Mouse (Mus musculus) kidney, adult 18-20 months (tissue): ENCODE data around the gene Csrnp2.

Experiments
- DNase-seq: peaks from one replicate; pipeline ENCODE4 v3.0.0; 2021

The Csrnp2 gene

DNA sequence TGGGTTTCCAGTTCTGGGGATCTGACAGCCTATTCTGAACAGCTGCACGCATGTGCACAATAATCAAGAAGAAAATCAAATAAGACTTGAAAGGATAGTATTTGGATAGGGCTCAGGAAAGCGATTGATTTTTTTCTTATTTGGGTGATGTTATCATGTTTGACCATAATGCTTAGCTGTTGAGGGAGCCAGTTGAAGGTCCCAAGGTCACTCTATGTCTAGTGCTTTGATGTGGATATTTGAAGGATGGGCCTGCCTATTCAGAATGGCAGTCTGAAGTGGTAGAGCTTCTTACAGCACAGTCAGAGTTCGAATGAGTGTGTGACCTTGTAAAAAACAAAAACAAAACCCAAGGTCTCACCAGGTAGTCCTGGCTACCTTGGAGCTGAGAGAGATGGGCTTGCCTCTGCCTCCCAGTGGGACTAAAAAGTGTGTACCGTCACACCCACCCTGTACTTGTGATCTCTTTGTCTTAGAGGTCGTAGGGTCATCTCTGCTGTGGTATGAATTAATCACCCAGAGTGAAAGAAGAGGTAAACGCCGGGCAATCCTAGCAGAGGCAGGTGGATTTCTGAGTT, 21.3 kb downstream of the Csrnp2 start:
- DNase-seq, result no peak

DNA sequence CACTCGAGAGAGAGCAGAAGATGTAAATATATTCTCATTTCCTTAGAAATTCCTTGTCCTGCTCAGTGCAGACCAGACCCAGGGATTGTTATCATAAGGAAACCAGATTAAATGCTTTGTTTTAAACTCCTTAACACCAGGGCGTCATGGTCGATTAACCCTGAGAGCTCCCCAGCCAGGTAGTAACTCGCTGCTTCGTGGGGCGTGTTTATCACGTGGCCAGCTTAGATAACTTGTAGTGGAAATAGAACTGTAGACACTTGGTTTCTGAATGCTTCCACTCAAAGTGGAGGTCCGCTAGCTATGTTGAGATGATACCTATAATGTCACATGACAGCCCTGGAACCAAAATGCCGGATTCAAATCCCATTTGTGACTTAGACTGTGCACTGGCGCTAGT, 25.3 kb downstream of the Csrnp2 start:
- peak; percentile 44 for DNase-seq

DNA sequence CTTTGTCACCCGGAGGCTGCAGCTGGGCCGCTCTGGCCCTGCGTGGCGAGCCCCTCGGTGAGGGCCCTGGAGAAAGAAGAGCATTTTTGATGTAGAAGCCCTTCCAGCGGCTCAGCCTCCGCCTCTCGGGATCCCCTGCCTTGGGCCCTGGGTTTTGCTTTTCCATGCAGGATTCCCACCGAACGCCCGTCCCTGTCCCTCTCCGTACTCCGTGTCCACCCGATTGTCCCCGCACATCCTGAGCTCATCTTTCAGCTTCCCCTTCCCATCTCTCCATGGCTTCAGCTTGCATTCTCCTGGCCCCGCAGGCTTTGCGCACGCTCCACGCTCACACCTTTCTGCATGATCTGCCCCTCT, 26.1 kb downstream of the Csrnp2 start:
- no peak for DNase-seq

DNA sequence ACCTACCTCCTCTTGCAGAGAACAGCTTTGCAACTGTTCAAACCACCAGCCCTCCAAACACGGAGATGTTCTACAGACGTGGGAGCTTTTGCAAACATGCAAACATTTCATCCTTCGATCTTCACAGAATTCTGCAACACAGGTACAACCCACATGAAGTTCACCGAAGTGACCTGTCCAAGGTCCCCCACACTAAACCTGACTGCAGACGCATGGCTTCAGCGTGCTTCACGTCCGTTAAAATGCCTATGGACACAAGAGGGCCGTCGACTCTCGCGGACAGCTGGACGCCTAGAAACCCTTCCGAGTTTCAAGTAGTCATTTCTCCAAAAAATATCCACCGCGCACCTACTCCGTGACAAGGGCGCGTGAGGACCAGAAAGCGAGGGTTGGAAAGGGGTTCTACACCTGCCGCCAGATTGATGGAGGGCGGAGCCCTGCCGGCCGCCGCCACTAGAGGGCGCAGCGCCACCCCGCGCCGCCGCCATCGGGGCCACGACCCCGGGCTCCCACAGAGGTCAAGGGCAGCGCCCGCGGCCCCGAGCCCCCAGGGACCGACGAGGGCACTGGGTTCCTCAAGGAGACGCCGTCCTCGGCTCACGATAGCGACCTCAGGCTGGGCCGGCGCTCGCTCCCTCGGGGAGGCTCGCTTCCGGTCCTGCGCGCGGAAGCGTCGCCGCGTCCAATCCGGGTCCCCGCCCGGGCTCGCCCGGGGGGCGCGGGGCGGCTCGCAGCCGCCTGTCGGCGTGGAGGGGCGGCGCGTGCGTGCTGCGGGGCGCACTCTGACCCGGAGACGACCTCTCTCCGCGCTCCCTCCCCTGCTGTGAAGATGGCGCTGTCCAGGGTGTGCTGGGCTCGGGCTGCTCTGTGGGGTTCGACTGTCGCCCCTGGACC, 26.7 kb downstream of the Csrnp2 start, which contains the start of gene Letmd1:
Letmd1 (plus strand) TSS at position 729 of the 894 bp plus-strand sequence.
- peak; percentile 89 for DNase-seq

DNA sequence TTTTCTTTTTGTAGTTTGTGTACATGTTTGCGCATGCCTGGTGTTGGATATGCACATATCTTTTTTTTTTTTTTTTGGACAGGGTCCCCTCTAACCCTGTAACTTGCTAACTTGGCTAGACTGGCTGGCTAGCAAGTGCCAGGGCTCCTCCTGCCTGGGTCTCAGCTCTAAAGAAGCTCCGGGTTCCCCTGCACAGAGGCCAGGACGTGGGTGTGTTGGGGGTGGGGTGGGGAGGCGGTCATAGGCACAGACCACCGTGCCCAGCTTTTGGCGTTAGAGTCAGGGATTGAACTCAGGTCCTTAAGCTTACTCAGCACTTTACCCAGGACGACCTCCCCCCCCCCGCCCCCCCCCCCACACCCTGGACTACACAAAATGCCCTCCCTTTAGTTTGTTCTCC, 27.6 kb downstream of the Csrnp2 start:
- DNase-seq, result no peak

DNA sequence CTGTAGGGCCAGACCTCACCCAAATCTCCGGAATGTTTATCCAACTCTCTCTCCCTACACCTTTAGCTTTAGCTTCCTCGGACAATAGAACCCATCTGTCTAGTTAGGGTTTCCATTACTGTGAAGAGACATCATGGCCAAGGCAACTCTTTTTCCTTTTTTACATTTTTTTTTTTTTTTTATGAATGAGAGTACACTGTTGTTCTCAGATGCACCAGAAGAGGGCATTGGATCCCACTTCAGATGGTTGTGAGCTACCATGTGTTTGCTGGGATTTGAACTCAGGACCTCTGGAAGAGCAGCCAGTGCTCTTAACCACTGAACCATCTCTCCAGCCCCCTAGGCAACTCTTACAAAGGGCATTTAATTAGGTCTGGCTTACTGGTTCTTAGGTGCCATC, 29.9 kb downstream of the Csrnp2 start:
- no peak for DNase-seq

DNA sequence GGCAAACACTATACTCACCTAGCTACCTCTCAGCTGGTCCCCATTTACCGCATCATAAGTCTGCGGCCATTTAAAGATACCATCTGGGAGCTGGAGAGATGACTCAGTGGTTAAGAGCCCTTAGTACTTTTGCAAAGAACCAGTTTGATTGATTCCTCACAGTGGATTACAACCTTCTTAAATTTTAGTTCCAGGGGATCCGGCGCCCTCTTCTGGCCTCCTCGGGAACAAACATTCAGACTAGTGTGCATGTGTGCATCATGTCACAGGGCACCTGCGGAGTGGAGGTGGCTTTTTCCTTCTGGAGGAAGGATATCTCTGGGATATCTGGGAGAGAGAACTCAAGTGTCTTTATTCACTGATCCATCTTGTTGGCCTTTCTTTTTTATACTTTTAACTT, 31.6 kb downstream of the Csrnp2 start:
- peak; percentile 85 for DNase-seq

DNA sequence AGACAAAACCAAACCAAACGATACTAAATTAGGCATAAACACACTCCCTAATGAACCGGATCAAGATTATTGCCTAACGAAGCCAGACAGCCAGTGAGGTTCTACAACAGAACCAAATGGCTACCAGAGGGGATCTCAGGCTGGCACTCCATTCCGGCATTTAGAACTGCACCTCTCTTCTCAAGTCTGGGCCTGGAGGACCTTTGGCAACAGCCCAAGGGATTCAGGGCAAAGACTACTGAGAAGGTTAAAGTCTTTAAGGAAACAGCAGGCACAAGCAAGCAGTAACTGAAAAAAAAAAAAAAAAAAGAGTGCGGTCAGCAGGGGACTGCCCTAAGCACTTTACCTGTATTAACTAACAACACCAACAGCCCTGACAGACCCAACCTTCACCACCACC, 33.2 kb downstream of the Csrnp2 start:
- DNase-seq, result peak; percentile 71

DNA sequence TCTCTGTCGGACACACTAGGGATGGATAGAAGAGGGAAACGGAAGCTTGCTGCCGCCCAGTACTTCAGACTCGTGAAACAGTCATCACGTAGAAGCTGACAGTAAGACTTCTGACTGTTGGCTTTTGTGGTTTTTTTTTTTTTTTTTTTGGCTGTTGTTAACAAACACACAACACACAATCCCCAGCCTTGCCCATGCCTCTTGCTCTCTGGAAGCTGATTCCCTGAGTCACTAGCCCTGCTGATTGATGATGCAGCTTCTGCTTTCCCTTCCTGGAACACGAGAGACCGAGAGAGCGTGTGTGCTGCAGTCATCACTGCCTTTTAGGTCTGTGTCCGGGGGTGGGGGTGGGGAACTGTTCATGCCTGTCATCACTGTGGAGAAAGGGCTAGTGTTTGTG, 33.6 kb downstream of the Csrnp2 start:
- DNase-seq, result no peak

DNA sequence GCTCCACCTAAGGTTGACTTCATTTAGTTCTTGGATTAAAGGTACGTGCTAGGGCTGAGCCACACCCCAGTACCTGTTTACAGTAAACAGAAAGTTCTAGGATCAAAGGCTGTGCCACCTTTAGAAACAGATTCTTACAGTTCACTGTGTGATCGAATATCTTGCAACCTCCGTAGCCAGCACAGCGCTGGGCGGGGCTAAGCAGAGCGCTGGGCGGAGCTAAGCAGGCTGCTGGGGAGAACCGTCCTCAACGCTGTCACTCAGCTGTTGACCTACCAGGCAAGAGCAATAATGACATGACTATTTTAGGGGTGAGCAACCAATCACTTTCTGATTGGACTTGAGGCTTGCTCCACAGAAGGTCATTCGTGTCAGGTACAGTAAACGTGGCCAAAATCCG, 34.3 kb downstream of the Csrnp2 start:
- DNase-seq, result peak; percentile 62

DNA sequence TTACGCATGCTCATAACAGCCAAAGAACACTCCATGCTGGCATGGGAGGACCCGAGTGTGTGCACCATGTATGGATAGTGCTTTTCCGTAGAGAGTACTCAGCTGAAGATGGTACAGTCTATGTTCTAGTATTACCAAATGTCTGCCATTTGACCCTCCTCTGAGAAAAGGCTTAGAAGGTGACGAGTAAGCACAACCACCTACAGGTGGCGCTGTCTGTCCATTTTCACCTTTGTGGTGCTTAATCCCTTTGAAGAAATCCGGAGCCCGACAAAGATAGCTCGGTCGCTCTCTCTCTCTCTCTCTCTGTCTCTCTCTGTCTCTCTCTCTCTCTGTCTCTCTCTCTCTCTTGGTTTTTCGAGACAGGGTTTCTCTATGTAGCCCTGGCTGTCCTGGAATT, 37.2 kb downstream of the Csrnp2 start:
- DNase-seq, result peak; percentile 74

DNA sequence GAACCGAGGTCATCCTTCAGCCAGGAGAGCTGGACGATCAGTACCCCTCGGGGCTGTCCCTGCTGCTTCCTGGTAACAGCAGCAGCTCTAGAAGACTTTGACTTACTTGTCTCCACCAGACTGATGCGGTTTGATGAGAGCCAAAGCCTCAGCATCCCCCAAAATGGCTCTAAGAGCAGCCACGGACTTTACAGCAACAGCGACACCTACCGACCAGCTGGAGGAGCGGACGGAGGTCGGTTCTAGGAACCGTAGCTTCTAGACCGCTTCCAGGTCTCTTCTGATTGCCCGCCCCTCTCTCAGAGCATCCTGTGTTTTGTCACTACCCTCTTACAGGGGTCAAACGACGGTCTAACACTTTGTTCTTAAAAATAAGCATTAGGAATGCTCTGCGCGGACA, 37.9 kb downstream of the Csrnp2 start:
- peak; percentile 71 for DNase-seq

DNA sequence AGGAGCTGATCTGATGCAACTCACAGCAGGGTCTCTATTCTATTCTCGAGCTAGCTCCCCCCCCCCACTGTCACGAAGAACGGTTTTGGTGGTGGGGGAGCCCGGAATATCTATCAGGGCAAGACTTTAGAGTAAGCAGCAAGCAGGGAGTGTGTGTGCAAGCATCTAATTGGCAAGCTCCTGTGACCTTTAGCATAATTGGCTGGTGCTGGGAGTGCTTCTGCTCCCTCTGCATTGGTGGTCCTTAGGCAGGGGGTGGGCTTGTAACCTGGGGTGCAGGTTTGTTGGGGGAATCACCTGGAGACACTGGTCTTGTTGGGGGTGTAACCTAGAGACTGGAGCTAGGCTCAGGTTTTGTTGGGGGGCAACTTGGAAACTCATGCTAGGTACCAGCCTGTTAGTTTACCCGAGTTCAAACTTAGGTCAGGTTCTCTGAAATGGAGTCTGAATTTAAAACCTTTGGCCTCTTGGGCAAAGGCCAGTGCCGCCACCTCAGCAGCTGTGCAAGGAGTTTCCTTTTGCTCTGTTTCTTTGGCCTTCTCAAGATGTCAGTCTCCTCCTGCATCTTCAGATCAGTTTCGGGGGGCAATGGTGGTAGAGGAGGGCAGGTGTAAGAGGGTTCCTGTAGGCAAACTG, 38.8 kb downstream of the Csrnp2 start:
- DNase-seq, result peak; percentile 78

DNA sequence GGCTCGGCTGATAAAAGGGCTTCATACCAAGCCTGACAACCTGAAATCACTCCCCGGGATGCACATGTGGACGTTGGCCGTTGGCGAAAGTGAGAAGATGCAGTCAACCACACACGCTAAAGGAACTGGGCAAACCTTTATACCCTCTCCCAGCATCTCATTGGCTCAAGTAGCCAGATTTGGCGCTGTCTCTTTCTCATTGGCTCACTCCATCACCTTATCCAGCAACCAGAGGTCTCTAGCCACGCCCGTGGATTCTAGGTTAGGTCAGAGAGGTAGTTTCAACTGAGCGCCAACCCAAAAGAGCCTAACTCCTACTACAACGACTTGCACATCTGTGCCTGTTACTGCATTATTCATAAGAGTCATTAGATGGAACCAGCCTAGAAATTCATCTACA, 42.8 kb downstream of the Csrnp2 start:
- no peak for DNase-seq

DNA sequence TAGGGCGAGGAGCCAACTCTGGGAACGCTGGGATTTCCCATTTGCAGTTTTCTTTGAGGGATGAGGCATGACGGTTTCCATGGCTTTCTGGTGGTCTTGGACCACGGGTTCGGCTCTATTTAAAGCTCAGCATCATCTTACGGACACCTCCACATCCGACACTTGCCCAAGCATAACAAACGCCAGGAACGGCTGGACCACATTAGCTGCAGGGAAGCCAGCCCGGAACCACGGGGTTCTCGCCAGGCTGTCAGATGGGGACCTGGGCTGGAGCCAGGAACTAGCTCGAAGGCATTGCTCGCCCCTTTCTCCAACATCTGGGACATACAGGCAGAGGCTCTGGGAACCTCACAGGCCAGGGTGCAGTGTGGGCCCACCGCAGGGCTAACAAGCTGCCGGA, 44.0 kb downstream of the Csrnp2 start:
- peak; percentile 36 for DNase-seq

DNA sequence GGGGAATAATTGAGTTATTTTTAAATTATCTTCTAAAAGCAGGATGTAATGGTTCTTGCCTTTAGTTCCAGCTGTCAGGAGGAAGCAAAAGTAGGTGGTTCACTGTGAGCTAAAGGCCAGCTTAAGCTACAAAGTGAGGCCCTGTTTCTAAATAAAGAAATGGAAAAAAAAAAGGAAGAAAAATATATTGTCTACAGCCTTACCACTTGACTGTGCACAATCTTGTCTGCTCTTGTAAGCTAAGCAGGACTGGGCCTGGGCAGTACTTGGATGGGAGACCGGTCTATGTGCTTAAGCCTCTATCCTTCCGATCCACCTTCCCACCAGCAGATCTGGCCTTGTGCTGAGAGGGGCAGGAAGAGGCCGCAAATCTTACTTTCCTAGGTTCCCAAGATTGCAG, 45.8 kb downstream of the Csrnp2 start:
- no peak for DNase-seq

DNA sequence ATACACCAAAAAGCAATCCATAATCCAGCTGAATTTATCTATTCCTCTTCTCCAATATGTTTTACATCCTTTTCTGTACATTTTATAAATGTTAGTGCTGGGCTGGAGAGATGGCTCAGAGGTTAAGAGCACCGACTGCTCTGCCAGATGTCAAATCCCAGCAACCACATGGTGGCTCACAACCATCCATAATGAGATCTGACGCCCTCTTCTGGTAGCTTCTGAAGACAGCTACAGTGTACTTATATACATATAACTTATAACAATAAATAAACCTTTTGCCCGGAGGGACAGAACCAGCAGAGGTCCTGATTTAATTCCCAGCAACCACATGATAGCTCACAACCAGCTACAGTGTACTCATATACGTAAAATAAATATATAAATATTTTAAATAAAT, 46.7 kb downstream of the Csrnp2 start:
- no peak for DNase-seq

DNA sequence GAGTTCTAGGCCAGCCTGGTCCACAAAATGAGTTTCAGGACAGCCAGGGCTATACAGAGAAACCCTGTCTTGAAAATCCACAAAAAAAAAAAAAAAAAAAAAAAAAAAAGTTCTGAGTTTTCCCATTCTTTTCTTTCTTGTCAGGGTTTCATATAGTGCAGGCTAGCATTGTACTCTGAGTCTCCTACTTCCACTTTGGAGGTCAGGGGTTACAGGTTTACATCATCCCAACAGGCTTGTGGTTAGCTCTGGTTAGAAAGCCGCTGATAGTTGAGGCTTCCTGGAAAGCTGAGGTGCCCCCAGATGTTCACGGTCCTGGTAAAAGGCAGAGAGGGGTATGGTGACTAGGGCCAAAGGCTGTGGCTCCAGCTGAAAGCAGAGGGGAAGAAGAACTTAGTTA, 48.4 kb downstream of the Csrnp2 start:
- DNase-seq, result no peak

DNA sequence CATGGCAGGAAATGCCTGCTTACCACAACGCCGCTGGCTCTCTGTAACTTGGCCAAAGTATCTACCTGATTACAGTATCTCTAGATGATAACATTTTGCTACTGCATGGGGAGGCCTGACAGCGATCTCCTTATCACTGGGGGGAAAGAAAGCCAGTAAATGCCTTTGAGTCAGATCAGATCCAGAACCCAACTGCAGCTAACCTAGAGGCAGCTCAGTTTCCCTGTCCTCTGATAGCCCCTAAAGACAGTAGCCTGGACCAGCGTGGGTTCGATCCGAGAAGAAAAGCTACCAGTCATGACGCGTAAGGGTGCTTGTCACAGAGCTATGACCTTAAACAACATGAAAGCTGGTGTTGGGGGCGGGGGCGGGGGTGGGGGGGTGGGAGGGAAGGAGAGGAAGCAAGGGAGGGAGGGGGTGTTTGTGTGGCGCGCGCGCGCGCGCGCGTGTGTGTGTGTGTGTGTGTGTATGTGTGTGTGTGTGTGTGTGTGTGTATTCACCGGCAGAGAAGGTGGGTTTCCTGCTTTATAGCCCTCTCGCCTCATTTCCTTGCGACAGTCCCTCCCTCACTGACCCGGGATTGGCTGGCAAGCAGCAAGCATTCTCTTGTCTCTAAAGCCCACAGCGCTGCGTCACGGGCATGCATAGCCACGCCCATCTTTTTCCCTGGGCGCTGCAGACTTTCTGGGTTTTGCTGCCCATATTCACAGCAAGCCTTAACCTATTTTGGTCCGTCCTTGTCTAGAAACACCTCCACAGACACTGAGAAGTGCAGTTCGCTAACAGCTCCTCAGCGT, 52.0 kb downstream of the Csrnp2 start:
- peak; percentile 81 for DNase-seq

DNA sequence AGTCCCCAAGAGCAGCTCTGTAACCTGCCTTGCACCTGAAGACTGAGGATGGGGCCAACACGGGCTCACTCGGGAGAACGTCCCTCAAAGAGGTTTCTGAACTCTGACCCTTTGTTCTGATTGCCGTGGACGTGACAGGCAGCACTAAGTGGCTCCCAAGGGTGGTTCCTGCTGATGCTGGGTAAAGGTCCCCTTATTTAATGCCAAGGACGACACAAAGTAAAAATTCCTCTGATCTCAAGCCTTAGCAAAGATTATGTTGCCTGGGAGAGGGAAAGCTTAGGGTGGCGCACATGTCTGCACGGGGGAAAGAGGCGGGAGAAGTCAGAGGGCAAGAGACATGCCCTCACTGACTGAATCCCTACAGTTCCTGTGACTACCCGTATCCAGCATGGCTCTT, 58.8 kb downstream of the Csrnp2 start:
- DNase-seq, result no peak

DNA sequence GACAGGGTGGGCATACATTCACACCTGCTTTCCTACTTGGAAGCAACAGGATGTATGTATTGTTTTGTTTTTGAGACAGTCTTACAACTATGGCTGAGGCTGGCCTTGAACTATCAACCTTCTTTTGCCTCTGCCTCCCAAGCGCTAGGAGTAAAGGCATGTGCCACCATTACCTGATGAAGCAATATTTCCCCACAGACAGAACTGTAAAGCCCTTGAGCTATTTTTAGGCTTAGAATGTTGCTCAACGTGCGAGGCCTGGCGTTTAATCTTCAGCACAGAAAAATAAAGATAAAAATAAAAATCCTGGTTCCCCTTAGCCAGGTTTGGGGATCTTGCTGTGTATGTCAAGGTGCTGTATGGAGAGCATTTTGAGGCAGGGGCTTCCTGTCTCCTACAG, 59.2 kb downstream of the Csrnp2 start:
- DNase-seq, result no peak

DNA sequence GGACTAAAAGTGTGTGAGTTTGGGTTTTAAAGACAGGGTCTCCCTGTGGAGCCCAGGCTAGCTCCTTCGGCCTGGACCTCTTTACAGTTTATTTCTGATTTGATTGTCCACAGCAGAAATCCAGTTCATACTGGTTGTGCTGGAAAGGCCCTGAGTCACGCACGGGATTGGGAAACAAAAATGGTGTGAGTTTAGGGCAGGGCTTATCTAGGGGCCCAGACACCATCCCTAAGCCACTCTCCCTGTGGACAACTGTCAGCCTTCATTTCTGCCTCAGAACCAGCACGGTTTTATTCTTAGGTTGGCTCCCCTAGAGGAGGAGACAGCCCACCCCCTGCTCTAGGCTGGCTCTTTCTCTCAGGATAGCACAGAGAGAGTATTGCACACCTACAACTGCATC, 62.1 kb downstream of the Csrnp2 start:
- DNase-seq, result no peak

DNA sequence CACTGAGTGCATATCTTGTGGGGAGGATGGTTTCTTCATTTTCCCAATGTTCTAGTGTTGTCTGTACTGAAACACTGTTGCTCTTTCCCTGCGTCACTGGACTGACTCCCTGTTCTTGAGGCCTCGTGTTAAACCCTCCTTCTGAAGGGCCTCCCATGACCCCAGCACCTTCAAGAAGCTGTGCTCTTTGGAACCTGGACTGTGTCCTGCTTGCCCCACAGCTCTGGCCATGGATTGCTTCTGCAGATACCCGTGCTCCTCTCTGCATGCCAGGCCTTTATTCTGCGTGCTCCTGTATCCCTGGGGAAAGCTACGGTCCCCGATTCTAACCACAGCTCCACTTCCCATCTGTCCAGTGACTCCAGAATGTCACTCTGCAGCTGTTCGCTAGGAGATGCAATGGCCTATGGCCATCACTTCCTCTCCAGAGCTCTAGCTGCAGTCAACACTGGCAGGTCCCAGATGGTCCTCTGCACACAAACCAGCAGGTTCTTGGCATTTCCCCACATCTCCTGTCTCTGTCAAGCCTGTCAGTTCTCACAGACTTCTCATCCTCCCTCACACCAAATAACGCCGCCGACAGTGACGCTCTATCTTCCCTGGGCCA, 65.2 kb downstream of the Csrnp2 start:
- DNase-seq, result peak; percentile 38
